Mouse (Mus musculus) cerebellum, adult (tissue): ENCODE data around the gene Pex19.

ENCODE experiments used
- ATAC-seq: cut with Nextera tagmentation; 2 replicates; pipeline ENCODE4 v1.9.2; 2017; ENCODE audit warnings: mild to moderate bottlenecking, moderate library complexity, mixed read lengths; ENCODE audit not compliant: insufficient number of reproducible peaks, low FRiP score, low TSS enrichment

Pex19 gene

DNA sequence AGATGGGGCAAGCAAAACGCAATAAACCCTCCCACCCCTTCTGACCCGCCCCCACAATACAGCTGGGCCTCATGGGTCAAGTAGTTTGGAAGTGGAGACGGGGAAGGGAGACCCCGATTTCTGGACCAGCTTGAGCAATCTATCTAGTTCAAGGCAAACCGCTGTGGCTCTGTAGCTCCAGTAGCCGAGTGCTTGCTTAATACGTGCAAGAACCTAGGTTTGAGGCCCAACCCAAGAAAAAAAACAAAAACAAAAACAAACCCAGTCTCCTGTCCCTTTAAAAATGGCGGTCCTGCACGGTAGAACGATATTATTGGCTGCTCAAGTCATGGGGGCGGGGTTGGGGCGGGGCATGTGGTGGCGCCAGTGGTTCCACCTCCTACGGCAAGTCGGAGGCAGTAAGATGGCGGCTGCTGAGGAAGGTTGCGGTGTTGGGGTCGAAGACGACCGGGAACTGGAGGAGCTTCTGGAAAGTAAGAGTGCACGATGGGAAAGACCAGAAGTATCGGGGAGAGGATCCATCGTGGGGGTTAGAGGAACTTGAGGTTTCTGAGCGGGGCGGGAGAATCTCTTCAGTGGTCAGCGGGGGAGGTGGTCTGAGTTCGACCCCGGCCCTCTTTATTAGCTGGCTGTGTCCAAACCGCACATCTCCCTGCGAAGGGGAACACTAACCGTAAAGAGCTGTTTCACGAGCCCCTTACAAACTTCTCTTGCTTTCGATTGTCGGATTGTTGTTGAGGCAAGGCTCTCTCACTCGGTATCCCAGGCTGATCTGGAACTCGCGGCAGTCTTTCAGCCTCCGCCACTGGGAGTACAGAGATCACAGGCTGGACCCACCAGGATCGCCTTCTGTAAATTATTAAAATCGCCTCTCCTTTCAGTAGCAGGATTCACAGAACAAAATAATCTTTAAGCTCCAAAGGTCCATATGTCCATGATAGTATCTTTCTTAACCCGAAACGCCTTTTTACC, at the start of gene Pex19:
Gene Pex19, plus strand, starts transcription at position 380 of the 972 bp plus-strand sequence.
- peak; percentile 85 for ATAC-seq

DNA sequence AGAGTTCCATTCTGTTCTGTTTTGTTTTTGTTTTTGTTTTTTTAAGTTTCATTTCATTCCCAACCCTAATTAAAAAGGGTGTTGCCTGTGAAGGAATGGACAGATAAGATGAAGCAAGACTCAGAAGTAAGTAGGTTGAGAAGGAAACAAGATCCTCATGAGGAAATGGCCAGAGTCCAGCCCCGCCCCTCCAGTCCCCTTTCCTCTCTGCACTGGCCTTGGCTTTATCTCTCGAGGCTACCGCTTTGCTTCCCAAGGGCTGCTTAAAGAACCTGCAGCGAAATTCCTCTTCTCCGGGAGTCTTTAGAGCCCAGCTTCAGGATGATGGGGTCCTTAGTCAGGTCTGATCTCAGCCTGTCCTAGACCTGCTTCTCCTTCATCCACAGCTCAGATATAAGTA, 48.6 kb upstream of the Pex19 start:
- ATAC-seq = no peak

DNA sequence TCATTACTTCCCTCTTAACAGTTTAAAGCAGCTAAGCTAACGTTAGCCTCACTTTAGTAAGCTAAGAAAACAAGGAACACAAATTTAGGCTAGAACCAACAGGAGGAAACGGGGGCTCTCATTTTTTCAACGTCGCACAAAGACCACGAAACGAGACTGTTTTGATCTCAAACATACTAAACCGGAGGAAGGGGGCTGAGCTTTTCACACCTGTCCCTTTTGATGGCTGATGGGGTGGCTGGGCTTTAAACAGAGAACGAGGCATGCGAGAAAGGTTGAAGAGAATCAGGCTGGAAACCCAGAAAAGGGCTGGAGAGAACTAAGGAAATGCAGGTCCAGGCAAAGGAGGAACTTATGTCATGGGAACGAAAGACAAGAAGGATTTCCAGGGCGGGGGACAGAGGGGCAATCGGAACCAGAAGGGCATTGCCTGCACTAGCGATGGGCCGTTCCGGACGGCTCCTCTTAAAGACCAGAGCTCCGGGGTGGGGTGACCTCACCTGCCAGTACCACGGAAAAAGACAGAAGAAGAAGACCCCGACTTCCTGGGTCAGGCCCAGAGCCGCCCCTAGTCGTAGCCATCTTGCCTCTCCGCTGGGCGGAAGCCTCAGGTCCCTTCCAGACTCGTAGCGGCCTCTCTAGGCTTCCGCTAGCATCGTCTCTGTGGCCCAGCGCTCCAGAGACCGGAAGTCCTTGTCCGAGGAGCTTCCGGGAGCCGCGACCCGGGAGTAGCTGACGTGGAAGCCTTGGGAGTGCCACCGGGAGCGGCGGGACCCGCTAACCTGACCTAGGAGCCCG, 44.3 kb upstream of the Pex19 start, which contains the start of the genes Copa and Ncstn:
Gene Copa, plus strand, starts transcription at position 429 of the 798 bp plus-strand sequence.
Gene Ncstn, minus strand, starts transcription at position 695 of the 798 bp plus-strand sequence.
- peak; percentile 99 for ATAC-seq

DNA sequence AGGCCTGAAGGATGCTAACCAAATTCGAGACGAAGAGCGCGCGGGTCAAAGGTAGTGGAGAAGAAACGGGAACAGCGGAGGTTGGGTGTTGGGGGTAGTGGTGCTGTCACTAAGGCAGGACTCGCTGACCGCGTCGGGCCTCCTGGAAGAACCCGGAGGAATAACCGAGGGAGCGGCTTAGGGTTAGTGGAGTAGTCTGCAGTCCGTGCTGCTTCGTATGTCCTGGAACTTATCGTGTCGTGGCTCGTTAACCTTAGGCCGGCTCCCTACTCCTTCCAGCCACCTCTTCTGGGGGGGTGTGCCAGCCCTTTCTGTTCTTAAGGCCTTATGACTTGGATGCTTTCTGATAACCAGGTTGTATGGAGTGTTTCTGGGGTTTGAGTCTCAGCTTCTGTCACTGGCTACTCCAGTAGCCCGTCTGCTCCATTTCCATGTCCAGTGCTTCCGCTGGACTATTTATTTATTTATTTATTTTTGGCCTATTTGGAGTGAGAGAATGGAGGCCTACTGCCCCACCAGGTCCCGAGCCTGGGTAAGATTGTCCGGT, 43.6 kb upstream of the Pex19 start:
- no peak; the same call in 1 of the 2 replicates for ATAC-seq

DNA sequence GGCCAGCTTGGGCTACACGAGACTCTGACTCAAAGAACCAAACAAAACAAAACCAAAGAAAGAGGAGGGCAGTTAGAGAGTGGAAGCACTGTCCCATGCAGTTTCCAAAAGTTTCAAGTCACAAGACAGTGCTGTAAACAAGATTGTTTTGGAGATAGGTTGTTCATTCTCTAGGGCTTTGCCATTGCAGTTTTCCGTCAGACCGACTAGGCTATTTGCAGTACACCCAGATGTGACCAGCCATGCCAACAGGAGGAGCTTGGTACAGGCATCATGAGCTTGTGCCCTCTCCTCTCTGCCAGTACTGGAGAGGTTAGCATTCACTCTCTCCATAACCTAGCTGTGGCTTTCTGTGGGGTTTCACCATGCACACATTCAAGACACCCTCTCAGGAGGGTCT, 33.0 kb upstream of the Pex19 start:
- ATAC-seq = no peak

DNA sequence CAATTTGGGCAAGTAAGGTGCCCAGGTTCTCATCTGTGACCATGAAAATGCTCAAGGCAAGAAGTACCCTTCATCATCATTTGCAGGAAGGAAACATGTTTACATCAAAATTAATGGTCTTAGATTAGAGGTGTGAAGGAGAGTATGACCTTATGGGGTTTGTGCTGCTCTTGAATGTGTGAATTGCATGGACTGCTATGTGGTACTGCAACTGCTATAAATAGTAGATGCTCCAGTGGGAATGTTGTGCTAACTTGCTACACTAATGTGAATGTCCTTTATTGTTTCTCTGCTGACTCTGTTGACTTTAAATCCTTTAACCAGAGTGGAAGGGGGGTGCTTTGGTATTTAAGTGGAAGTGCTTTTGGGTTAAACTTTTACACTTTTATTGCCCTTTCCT, 32.3 kb upstream of the Pex19 start:
- ATAC-seq = no peak

DNA sequence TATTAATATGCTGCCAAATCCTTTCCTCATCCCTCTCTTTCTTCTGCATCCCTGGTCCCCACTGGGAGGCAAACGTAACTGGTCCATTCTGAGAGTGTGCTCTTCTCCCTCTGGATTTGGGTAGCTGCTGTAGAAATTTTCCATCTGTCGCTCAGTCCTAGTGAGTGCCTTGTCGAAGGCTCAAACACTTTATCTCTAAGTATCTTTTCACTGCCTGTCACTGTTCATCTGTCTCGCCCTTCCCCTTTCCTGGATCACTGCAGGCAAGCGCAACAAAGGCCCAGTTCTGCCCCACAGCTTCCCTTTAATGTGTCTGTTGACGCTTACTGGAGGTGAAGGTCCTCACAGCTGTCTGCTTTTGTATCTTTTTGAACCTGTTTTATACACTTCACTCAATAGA, 31.4 kb upstream of the Pex19 start:
- no peak for ATAC-seq

DNA sequence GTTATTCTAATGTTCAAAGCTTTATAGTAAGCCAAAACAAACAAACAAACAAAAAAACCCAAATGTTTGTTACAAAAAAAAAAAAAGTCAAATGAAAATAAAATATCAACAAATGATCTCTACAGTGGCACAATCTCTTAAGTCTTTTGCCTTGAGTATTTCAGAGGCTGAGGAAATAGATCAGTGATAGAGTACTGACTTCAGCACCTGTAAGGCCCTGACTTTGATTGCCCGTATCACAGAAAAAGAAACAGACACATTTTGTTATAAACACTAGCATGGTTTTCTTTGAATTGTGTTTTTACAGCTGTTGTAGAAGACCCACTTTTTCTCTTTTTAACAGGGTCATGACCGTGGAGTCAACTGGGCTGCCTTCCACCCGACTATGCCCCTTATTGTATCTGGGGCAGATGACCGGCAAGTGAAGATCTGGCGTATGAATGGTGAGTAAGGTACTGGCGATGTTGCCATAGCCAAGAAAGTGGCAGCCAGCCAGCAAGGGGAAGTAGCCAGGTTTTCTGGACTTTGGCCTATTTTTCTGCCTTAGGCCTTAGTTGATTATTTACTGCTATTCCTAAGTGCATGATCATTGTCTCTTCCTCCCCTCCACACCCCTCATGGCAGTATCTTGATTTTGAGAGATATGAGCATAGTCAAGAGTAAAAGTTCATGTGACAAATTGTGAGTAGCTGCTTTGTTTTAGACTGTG, 27.1 kb upstream of the Pex19 start:
- ATAC-seq = no peak

DNA sequence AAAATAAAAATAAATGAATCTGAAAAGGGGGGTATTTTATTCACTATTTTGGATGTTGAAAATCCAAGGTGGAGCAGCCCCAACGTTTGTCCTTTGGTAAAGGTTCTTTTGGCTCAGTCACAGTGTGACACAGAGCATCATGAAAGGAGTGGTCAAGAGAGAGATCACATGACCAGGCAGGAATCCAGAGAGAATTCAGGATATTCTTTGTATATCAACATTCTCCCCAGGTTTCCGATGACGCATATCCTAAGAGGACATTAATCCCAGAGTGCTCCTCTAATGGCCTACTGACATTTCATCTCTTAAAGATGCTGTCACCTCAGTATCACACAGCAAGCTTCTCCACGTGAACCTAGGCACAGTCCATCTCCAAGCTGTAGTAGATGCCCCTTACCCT, 22.9 kb upstream of the Pex19 start:
- no peak for ATAC-seq

DNA sequence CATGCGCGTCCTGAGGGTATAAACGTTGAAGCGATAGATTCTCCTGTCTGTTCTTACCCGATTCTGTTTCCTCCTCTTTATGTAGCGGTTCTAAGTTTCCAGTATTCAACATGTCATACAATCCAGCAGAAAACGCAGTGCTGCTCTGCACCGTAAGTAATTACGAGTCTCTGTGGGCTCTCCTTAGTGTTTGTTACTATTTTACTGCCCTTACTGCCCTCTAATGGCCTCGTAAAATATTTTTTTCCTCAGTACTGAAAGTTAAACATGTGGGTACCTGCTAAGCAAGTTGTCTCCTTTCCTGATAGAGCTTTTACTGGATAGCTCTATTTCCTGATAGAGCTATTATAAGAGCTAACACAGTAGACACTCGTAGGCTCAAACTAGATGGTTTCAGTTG, 21.5 kb upstream of the Pex19 start:
- ATAC-seq = no peak

DNA sequence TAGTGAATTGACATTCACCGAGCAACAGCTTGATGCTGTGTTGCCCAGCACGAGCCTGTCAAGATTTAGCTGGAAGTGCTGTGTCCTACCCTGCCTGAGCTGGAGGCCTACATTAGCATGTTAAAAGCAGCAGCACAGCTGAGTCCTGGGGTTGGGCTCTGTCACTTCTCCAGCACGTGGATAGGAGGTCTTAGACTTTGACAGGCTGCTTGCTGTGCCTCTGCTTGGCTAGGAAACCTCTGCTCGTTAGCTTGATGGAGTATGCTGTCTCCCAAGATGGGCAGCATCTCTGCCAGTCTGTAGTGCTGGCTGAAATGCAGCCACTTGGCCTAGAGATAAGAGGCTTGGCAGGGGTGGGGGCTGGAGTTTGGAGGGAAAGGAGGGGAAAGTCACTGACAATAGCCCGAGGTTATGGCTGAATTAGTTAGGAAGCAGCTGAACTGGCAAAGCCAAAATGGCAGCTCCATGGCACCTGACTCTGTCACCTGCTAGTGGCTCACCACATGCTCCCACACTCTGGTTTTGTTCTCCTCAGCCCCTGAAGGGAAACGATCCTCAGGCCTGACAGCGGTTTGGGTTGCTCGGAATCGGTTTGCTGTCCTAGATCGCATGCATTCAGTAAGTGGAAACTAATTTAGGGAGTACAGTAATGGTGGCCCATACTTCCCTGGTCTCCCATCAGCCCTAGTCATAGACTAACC, 18.6 kb upstream of the Pex19 start:
- no peak for ATAC-seq

DNA sequence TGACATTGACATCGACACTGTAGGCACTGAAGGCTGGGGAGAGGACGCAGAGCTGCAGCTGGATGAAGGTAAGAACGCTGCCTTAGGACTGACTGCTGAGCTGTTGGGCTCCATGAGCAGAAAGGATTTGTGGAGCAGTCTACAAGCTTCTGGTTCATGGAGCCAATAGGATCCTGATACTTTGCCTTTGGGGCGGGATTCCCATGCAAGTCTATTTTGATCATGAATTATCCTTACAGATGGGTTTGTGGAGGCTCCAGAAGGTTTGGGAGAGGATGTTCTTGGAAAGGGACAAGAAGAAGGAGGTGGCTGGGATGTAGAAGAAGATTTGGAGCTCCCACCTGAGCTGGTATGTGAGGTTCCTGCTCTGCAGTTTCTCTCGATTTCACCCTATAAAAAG, 9.6 kb upstream of the Pex19 start:
- ATAC-seq = no peak

DNA sequence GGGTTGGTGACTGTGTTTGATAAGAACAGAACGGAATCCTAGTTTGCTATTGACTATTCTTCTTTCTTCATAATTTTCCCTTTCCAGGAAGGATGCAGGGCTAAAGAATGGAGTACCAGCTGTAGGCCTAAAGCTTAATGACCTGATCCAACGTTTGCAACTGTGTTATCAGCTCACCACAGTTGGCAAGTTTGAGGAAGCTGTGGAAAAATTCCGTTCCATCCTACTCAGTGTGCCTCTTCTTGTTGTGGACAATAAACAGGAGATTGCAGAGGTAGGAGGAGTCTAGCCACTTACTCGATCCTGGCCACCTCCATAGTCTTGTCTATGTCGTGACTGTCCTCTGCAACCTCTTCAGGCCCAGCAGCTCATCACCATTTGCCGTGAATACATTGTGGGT, 7.5 kb upstream of the Pex19 start:
- peak; percentile 45; the same call in 1 of the 2 replicates for ATAC-seq

DNA sequence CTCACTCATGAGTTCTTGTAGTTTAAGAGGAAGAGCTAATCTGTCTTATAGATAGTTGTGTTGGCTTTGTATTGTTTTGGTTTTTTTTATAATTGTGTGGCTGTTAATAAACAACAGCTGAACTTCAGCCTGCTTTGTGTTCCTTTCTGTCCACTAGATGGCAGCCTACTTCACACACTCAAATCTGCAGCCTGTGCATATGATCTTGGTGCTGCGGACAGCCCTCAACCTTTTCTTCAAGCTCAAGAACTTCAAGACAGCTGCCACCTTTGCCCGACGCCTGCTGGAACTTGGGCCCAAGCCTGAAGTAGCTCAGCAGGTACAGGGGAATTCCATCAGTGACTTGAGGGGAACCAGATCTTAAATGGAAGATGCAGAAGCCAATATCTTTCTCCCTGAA, 6.8 kb upstream of the Pex19 start:
- ATAC-seq = peak; percentile 72; the same call in 1 of the 2 replicates

DNA sequence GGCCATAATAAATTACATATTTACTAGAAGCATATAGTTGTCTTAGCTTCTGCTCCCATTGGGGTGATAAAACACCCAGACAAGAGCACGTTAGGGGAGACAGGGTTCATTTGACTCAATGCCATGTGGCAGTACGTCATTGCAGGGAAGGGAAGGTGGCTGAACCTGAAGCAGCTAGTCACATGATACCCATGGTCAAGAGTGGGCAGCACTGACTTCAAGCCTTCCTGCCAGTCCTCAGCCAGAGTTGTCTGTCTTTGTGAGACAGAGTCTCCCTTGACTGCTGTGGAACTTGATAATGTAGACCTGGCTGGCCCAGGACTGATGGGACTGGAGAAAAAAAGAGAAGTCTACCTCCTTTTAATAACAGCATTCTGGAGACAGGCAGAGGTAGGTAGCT, 3.9 kb upstream of the Pex19 start:
- ATAC-seq = no peak

DNA sequence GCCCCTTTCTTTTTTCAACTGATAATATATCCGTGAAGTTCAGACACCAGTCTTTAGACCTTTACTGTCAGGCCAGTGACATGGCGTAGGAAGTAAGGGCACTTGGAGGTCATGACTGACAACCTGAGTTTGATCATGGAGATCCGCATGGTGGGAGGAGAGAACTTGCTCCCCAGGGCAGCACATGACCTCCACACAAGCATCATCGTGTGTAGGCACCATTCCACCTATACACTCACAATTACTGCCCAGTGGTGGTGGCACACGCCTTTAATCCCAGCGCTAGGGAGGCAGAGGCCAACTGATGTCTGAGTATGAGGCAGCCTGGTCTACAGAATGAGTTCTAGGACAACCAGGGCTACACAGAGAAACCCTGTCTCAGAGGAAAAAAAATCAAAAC, 2.0 kb upstream of the Pex19 start:
- no peak for ATAC-seq

DNA sequence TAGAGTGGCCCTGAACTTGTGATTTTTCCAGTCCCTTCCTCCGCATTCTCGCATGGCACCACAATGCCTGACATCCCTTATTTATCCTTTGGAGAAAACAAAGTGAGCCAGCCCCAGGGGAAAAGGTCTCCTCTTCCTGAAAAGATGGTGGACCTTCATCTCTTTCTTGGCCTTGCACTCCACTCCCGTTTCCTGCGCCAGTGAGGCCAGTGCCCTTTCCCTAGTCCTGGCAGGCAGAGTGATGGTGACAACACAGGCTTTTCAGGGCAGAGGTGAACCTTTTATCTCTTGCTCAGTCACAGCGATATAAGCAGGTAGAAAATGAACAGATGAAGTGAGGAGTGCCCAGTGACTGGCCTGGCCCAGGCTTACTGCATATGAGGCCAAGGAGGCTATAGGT, 932 bp downstream of the Pex19 start:
- no peak for ATAC-seq

DNA sequence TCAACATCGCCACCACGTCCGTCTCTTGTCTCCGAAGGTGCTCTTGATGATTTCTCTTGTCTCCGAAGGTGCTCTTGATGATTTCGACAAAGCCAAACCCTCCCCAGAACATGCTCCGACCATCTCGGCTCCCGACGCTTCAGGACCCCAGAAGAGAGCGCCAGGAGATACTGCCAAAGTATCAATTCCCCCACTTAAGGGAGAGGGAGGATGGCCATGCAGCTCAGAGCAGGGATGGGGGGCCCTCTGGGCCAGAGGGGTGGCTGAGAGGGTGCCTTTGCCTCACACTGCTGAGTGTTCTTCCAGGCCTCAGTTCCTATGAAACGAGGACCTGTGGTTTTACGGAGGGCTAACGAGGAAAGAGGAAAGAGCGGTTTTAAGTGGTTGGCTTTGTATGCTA, 2.0 kb downstream of the Pex19 start:
- ATAC-seq = no peak

DNA sequence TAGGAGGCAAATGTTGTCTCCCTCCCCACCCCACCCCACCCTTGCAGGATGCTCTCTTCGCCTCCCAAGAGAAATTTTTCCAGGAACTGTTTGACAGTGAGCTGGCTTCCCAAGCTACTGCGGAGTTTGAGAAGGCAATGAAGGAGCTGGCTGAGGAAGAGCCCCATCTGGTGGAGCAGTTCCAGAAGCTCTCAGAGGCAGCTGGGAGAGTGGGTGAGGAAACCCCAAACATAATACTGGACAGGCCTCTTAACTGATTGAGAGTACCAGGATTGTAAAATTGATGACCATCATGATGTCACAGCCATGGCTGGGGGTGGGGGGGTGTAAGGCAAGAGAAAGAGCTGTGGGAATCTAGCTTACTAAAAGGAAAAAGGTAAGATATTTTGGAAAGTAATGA, 2.6 kb downstream of the Pex19 start:
- ATAC-seq = no peak

DNA sequence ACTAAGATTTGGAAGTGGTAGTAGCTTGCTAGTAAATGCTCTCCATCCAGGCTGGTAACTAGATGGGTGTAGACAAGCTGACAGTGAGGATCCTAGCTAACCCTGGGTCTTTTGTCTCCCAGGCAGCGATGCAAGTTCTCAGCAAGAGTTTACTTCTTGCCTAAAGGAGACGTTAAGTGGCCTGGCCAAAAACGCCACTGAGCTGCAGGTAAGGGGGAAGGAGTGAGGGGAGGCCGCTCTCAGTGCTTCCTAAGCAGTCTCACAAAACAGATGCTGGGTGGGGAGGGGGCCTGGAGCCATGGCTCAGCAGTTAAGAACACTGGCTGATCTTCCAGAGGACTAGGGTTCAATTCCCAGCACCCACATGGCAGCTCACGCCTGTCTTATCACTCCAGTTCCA, 3.2 kb downstream of the Pex19 start:
- no peak for ATAC-seq
